Mouse (Mus musculus): ENCODE measurements at regions not wholly inside any gene's neighbourhood (a gene's known extent, or its start where the extent isn't known, plus 50 kb on each side); places are given as distances from the start of the nearest gene placed in this dataset.

DNA sequence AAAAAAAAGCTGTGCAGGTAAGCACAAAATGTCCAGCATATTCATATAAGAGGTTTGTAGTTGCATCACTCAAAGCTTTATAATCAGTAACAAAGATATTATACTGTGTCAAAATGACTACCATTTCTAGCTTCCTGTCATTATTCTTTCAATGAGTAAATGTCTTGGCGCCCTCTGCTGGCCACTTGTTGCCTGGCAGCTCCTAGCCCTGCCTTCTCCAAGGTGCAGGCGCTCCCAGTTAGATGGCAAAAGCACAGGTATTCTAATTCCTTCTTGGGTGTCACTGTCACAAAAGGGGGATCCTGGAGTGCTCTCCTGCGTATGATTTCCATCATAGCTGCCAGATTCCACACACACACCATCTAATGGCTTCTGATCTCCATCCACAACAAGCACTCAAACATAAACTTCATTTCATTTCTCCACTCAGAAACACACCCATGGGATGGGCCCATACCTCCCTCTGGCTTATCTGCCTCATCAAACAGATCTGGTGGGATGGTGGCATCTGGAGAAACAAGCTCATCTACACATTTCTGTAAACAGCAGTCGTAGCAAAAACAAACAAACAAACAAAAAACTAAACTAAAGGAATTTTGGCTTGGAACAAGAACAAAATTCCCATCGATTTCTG, 49.9 kb upstream of the Paip1 start:
- TF ChIP-seq POLR2A (IDR thresholded peaks at IDR 0.05; ENCODE audit: control insufficient read depth, extremely low read depth, insufficient read depth, low read length, poor library complexity) (no peak), CTCF (IDR thresholded peaks at IDR 0.05; ENCODE audit: borderline replicate concordance, control insufficient read depth, extremely low read depth, insufficient read depth, low read length, poor library complexity) (peak; percentile 79)

All from thymus, adult 2 months (tissue).